Mouse (Mus musculus) C2C12 (cell line): ENCODE results near the gene Glrx3.

Experiments used
- CTCF ChIP-seq: IDR thresholded peaks from one replicate; pipeline ENCODE4 v1.5.1; 2011; ENCODE audit not compliant: control insufficient read depth, insufficient read depth, insufficient read length
- MYOG ChIP-seq: IDR thresholded peaks from one replicate; pipeline ENCODE4 v1.6.1; 2011; ENCODE audit not compliant: control insufficient read depth, insufficient read length; ENCODE audit errors: extremely low read depth

DNA sequence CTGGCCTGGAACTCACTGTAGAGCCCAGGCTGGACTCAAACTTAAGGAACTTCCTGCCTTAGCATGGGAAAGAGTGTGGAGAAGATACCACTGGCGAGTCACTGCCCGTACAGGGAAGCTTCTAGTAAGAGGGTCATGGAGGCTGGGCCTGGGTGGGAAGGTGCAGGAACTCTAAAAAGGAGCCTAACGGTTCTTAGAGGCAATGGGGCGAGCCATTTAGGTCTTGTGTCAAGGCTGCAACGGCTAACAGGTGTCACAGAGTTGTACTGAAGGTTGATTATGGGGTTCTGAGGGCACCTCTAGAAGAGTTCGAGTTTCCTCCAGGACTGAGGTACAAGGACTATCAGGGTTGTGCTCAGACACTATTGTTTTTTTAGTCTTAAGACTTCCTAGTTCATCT is 513 bp upstream of the Glrx3 start:
- TF ChIP-seq CTCF (no peak), MYOG (no peak)
